Mouse (Mus musculus): Measurements from ENCODE around the gene Qrfpr. TPM values are rescaled to one million over a fixed set of nuclear protein-coding genes. Genes with fewer than 3 reads are reported as not detected.

The Qrfpr gene
- not detected for polyA plus RNA-seq (2014; fragmentation: Illumina TruSeq; extraction: RNeasy Lipid Tissue Mini Kit (QIAGEN cat#74804); ENCODE audit: low read depth, low replicate concordance)

DNA sequence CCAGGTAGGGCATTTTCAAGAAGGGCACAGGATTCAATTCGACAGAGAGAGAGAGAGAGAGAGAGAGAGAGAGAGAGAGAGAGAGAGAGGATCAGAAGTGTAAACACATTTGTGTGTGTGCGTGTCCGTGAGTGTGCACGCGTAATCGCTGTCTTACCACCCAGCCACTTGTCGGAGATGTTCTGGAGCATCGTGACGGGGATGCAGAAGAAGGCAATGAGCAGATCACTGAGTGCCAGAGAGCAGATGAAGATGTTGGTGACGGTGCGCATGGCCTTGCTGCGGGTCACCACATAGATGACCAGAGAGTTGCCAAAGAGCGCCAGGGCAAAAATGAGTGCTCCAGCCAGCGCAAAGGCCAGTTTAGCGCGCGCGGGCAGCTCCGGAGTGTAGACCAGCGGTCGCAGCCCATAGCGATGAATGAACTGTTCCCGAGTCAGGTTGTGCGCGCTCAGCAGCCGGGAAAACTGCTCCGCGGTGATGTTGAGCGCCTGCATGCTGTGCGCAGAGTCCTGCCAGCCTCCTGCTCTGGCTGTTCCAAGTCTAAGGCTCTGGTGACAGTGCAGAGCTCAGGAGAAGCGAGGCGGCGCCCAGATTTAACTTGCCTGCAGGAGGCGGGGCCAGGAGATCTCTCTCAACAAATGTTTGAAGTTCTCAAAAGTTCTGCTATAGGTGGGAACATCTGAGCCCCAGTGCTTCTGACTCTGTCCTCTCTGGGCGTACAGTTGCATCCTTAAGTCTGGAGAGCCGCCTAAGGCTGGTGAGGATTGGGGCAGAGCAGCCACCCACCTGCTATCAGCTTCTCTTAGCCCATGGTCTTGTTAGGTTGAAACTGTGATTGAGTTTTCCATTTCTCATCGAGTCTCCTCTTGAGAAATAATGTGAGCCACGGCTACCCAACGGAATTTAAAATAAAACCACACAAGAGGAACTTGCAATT lies at the start of gene Qrfpr:
TSS of gene Qrfpr (minus strand) at position 571 of the 940 bp plus-strand sequence.

DNA sequence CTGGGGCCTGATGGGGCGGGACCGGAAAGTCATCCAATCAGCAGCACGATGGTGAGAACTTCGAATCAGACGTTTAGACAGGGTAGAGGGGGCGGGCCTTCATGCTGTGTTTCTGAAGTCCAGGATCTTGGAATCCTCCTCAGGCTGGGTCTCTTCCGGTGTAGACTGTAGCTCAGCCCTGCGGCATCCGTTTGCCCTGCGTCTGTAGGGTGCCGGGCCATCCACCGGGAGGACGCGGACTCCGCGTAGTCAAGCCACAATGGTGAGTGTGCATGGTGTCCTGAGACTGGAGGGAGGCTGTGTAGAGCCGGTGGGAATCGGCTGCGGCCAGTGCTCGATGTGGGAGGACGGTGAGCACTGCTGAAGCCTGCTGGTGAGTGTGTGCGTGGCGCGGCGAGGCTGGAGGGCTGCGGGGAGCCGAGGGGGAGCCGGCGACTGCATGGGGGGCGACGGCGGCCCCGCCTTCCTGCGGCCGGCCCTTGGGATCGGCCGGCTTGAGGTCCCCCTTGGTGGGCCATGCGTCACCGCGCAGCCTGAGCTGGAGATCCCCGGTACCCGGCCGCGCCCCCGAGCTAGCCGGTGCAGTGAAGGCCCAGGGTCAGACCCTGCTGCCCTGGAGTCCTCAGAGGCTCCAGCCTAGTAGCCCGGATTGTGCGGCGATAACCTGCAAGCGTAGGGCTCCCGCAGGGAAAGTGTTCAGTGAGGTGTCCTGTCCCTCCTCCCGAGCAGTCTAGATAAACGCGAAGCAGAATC lies 71.0 kb downstream of the Qrfpr start, which contains the start of gene D3Ertd254e:
TSS of gene D3Ertd254e (plus strand) at position 84 of the 753 bp plus-strand sequence.

Other genes with a start within 250 kb of the Qrfpr start
- 47.6 TPM for gene Mccc1, start 221.6 kb downstream of the Qrfpr start, polyA plus RNA-seq (2014; fragmentation: Illumina TruSeq; extraction: RNeasy Lipid Tissue Mini Kit (QIAGEN cat#74804); ENCODE audit: low read depth, low replicate concordance)
- gene Ccdc144b, start 168.8 kb downstream of the Qrfpr start, polyA plus RNA-seq (2014; fragmentation: Illumina TruSeq; extraction: RNeasy Lipid Tissue Mini Kit (QIAGEN cat#74804); ENCODE audit: low read depth, low replicate concordance): not detected
- 22.0 TPM for gene Acad9, start 156.3 kb downstream of the Qrfpr start, polyA plus RNA-seq (2014; fragmentation: Illumina TruSeq; extraction: RNeasy Lipid Tissue Mini Kit (QIAGEN cat#74804); ENCODE audit: low read depth, low replicate concordance)
- 16.0 TPM for gene D3Ertd254e, start 71.3 kb downstream of the Qrfpr start, polyA plus RNA-seq (2014; fragmentation: Illumina TruSeq; extraction: RNeasy Lipid Tissue Mini Kit (QIAGEN cat#74804); ENCODE audit: low read depth, low replicate concordance)